Mouse (Mus musculus): ENCODE data around the gene Kank2. TPM values are rescaled to one million over a fixed set of nuclear protein-coding genes. Genes with fewer than 3 reads are reported as not detected.

Gene Kank2
- polyA plus RNA-seq, 1 experiment from 2014 or later: 5.0 TPM

Small RNA genes lying within 50 kb of the gene (microRNA-seq; reads per million reads assigned to microRNA genes)
- 3.9 reads per million, percentile 13 among the genes with 10 or more reads in this experiment for gene Mir7083

Other genes starting within 250 kb of the Kank2 start
- 13.9 and 14.1 TPM in 2 replicates for gene Timm29, start 206.0 kb downstream of the Kank2 start, polyA plus RNA-seq (2015; fragmentation: Nextera tagmentation; extraction: Ambion mirVana)
- gene Yipf2, start 205.9 kb downstream of the Kank2 start, polyA plus RNA-seq (2015; fragmentation: Nextera tagmentation; extraction: Ambion mirVana): 11.5 and 12.5 TPM in 2 replicates
- gene Smarca4, start 182.6 kb downstream of the Kank2 start, polyA plus RNA-seq (2015; fragmentation: Nextera tagmentation; extraction: Ambion mirVana): 20.2 and 23.4 TPM in 2 replicates
- gene Ldlr, start 75.3 kb downstream of the Kank2 start, polyA plus RNA-seq (2015; fragmentation: Nextera tagmentation; extraction: Ambion mirVana): 23.9 and 29.3 TPM in 2 replicates
- gene Spc24, start 38.4 kb downstream of the Kank2 start, polyA plus RNA-seq (2015; fragmentation: Nextera tagmentation; extraction: Ambion mirVana): 68.0 and 75.7 TPM in 2 replicates
- 51.1 and 55.7 TPM in 2 replicates for gene Angptl8, start 36.8 kb upstream of the Kank2 start, polyA plus RNA-seq (2015; fragmentation: Nextera tagmentation; extraction: Ambion mirVana)
- gene Dock6, start 53.9 kb upstream of the Kank2 start, polyA plus RNA-seq (2015; fragmentation: Nextera tagmentation; extraction: Ambion mirVana): 5.0 and 5.3 TPM in 2 replicates
- 12.9 and 13.9 TPM in 2 replicates for gene Rab3d, start 119.4 kb upstream of the Kank2 start, polyA plus RNA-seq (2015; fragmentation: Nextera tagmentation; extraction: Ambion mirVana)
- 1.3 and 1.6 TPM in 2 replicates for gene Ccdc159, start 128.7 kb upstream of the Kank2 start, polyA plus RNA-seq (2015; fragmentation: Nextera tagmentation; extraction: Ambion mirVana)
- gene Tmem205, start 128.8 kb upstream of the Kank2 start, polyA plus RNA-seq (2015; fragmentation: Nextera tagmentation; extraction: Ambion mirVana): 172 and 194 TPM in 2 replicates
- 0.96 and 1.4 TPM in 2 replicates for gene Plppr2, start 138.3 kb upstream of the Kank2 start, polyA plus RNA-seq (2015; fragmentation: Nextera tagmentation; extraction: Ambion mirVana)
- gene Swsap1, start 157.0 kb upstream of the Kank2 start, polyA plus RNA-seq (2015; fragmentation: Nextera tagmentation; extraction: Ambion mirVana): 2.1 and 2.3 TPM in 2 replicates
- 115 and 116 TPM in 2 replicates for gene Epor, start 164.8 kb upstream of the Kank2 start, polyA plus RNA-seq (2015; fragmentation: Nextera tagmentation; extraction: Ambion mirVana)
- 0.14 and 0.32 TPM in 2 replicates for gene Rgl3, start 190.7 kb upstream of the Kank2 start, polyA plus RNA-seq (2015; fragmentation: Nextera tagmentation; extraction: Ambion mirVana)
- gene Ccdc151, start 203.9 kb upstream of the Kank2 start, polyA plus RNA-seq (2015; fragmentation: Nextera tagmentation; extraction: Ambion mirVana): 0.05 TPM in 1 of 2 replicates, not detected in the other
- 51.2 and 52.5 TPM in 2 replicates for gene Prkcsh, start 204.1 kb upstream of the Kank2 start, polyA plus RNA-seq (2015; fragmentation: Nextera tagmentation; extraction: Ambion mirVana)

Measured in liver, embryonic 16.5 days (tissue).